Mouse (Mus musculus) liver, embryonic 13.5 days (tissue): Measurements from ENCODE around the gene Dis3l. TPM values are rescaled to one million over a fixed set of nuclear protein-coding genes. Genes with fewer than 3 reads are reported as not detected.
"Not testable (repeated sequence)": the region's sequence is repeated elsewhere in the genome, so short reads cannot be mapped to it uniquely, and the experiment has no call there.

Source experiments
- ATAC-seq: fragments of 200-750 bp; cut with Nextera tagmentation; 2 replicates; pipeline ENCODE4 v1.8.0; 2017; ENCODE audit warnings: low read depth, mild to moderate bottlenecking, moderate number of reproducible peaks, moderate library complexity
- DNase-seq: peaks from one replicate; pipeline ENCODE4 v3.0.0; 2022
- H3K27ac ChIP-seq: fragments of 300-500 bp; sonication (generic); 2 replicates; pipeline ENCODE4 v1.5.1; 2015; ENCODE audit warnings: moderate library complexity, mild to moderate bottlenecking, inconsistent platforms
- H3K27me3 ChIP-seq: fragments of 300-500 bp; sonication (generic); 2 replicates; pipeline ENCODE4 v1.6.1; 2015; ENCODE audit warnings: mild to moderate bottlenecking, inconsistent platforms
- H3K36me3 ChIP-seq: fragments of 300-500 bp; sonication (generic); 2 replicates; pipeline ENCODE4 v1.6.1; 2015; ENCODE audit warnings: mild to moderate bottlenecking, inconsistent platforms
- H3K4me1 ChIP-seq: fragments of 300-500 bp; sonication (generic); replicated peaks from 2 replicates; pipeline ENCODE4 v1.6.1; 2015; ENCODE audit warnings: inconsistent platforms
- H3K4me2 ChIP-seq: fragments of 300-500 bp; sonication (generic); 2 replicates; pipeline ENCODE4 v1.6.1; 2015; ENCODE audit warnings: inconsistent platforms, mild to moderate bottlenecking, moderate library complexity
- H3K4me3 ChIP-seq: fragments of 300-500 bp; sonication (generic); replicated peaks from 2 replicates; pipeline ENCODE4 v1.5.1; 2015; ENCODE audit warnings: mild to moderate bottlenecking, inconsistent platforms
- H3K9ac ChIP-seq: fragments of 300-500 bp; sonication (generic); 2 replicates; pipeline ENCODE4 v1.6.1; 2015; ENCODE audit warnings: mild to moderate bottlenecking, inconsistent platforms
- H3K9me3 ChIP-seq: fragments of 300-500 bp; sonication (generic); replicated peaks from 2 replicates; pipeline ENCODE4 v1.6.1; 2016; ENCODE audit warnings: inconsistent platforms
- WGBS: fragments of 180-500 bp; shearing (Covaris S2); methylation state at CpG from one replicate; pipeline ENCODE4 v1.1.7; 2015; ENCODE audit not compliant: insufficient replicate concordance; 5-methylcytosine and 5-hydroxymethylcytosine counted together
- polyA plus RNA-seq: library from polyadenylated mRNA; unstranded; fragments of >200 nt; fragmentation: Nextera tagmentation; extraction: Ambion mirVana; gene quantifications from 2 replicates; pipeline ENCODE4 v1.2.1, GENCODE M21; 2015

Gene Dis3l
- polyA plus RNA-seq, 1 experiment from 2014 or later = 9.8 TPM

DNA sequence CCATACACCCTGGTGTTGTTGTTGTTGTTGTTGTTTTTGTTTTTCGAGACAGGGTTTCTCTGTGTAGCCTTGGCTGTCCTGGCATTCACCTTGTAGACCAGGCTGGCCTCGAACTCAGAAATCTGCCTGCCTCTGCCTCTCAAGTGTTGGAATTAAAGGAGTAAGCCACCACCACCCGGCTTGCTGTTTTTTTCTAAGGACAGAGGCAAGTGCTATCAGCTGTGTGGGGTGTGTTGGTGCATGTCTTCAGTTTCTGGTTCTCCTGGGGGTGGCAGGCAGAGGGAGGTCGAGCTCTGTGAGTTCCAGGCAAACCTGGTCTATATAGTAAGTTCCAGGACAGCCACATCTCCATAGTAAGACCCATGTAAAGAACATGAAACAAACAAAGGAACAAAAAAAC, 66.8 kb downstream of the Dis3l start:
- H3K36me3 ChIP-seq = no peaks in the 10 kb centered on the region
- H3K9me3 ChIP-seq = no peaks in the 10 kb centered on the region
- no peaks in the 10 kb centered on the region for H3K4me1 ChIP-seq
- no peak overlapping the region for H3K9ac ChIP-seq
- DNase-seq (no peak), ATAC-seq (no peak)
- 60% methylated on average over 4 of the region's 4 CpGs for WGBS
- no peaks in the 10 kb centered on the region for H3K27me3 ChIP-seq
- no peak overlapping the region for H3K4me2 ChIP-seq
- no peak overlapping the region for H3K4me3 ChIP-seq
- H3K27ac ChIP-seq = no peak overlapping the region

DNA sequence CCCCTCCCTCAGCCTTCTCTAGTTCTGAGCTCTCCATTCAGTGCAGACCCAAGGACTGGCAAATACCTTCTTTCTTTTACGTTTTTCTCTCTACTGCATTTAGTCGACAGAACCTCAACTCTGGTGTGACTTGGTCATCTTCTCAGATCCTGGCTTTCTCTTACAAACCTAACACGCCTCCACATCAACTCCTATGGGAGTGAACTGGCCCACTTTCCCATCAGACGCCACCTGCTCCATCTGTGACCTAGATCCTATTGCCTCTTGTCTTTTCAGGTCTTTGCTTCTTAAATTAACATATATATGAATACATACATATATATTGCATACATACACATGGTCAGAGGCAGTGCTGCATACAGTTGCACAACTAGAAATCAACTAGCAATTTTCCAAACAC, 67.3 kb downstream of the Dis3l start:
- Histone ChIP-seq H3K9me3 (no peaks in the 10 kb centered on the region), H3K27me3 (no peaks in the 10 kb centered on the region), H3K9ac (no peak overlapping the region), H3K4me2 (no peak overlapping the region), H3K36me3 (no peaks in the 10 kb centered on the region), H3K4me1 (no peaks in the 10 kb centered on the region), H3K27ac (no peak overlapping the region), H3K4me3 (no peak overlapping the region)
- DNase-seq (no peak), ATAC-seq (no peak)
- 60% methylated on average over 4 of the region's 4 CpGs for WGBS

DNA sequence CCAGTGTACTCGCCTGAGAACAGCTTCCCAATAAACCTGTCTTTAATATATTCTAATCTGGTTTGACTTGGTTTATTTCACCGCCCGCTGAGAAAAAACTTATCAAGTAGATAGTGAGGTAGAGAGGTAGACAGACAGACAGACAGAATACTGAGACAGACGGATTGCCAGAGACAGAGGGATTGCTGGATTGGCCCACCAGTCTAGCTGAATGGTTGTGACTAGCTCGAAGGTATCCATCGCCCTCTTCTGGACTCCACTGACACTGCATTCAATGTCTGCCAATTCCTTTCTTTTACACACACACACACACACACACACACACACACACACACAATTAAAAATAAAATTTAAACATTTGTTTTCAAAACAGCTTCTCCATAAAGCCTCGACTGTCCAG, 68.5 kb downstream of the Dis3l start:
- no peaks in the 10 kb centered on the region for H3K36me3 ChIP-seq
- WGBS = 22% methylated on average over 7 of the region's 7 CpGs
- DNase-seq = no peak

DNA sequence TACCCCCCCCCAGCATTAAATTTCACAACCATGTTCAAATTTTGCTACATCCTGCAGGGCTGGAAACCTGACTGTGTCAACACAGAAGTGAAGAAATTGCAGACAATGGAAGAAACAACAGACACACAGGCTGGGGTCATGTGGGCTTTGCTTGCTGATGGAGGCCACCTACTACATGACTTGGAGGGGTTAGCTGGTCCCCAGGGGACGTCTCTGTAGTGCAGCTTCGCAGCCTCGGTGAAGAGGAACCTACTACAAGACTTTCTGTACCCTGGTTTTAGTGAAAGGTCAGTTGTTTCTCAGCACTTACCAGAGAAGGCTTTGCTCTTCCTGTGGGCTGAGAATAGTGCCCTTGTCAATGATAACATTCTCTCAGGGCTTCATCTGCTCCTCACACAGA, 69.8 kb downstream of the Dis3l start:
- no peaks in the 10 kb centered on the region for H3K27me3 ChIP-seq
- no peaks in the 10 kb centered on the region for H3K9me3 ChIP-seq
- H3K9ac ChIP-seq = no peak overlapping the region
- H3K27ac ChIP-seq = no peak overlapping the region
- 44% methylated on average over 3 of the region's 3 CpGs for WGBS
- no peak overlapping the region for H3K4me3 ChIP-seq
- ATAC-seq (no peak), DNase-seq (no peak)
- H3K4me2 ChIP-seq = no peak overlapping the region
- no peaks in the 10 kb centered on the region for H3K4me1 ChIP-seq
- H3K36me3 ChIP-seq = no peaks in the 10 kb centered on the region

More for the DNA sequence above, 68.5 kb downstream of the Dis3l start:
- Histone ChIP-seq H3K27me3 (no peaks in the 10 kb centered on the region), H3K4me3 (no peak overlapping the region), H3K27ac (no peak overlapping the region), H3K9me3 (no peaks in the 10 kb centered on the region), H3K4me2 (no peak overlapping the region), H3K9ac (no peak overlapping the region), H3K4me1 (no peaks in the 10 kb centered on the region)
- ATAC-seq = no peak

DNA sequence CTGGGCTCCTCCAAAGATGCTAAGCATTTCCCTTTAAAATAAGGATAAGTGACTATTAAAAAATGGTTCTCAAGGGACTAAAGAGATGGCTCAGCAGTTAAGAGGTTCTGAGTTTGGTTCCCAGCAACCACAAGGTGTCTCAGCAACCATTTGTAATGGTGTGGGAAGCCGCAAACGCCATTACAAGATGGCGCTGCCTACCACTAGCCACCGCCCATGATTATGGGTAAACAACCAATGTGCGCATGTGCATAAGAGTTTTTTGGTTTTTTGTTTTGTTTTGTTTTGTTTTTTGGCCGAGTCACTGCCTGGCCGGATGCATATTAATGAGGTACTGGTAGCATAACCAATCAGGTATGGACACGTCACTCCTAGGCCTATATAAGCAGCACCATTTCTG, 72.3 kb downstream of the Dis3l start:
- H3K36me3 ChIP-seq, H3K9ac ChIP-seq, H3K9me3 ChIP-seq, H3K27me3 ChIP-seq, DNase-seq, H3K4me2 ChIP-seq, ATAC-seq, H3K4me3 ChIP-seq, H3K27ac ChIP-seq, H3K4me1 ChIP-seq: not testable (repeated sequence)
- 86% methylated on average over 8 of the region's 8 CpGs for WGBS

DNA sequence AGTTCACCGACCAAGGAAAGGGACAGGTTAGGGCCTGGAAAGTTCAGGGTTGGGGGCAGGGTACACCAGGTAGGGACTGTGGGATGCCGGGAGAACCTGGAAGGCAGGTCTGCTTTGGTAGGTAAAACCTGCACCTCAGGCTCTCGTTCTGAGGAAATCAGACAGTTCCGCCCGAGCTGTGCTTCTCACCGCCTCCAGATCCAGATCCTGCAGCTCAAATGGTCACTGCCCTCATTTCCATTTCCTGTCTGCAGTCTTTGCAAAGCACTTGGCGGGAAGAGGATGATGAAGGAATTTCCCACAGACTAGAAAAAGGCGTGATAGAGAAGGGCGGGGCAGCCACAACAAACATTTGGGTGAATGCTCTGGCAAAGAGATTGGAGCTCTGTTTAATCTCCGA, 72.9 kb downstream of the Dis3l start:
- DNase-seq (no peak), ATAC-seq (no peak)
- Histone ChIP-seq H3K27ac (no peak overlapping the region), H3K36me3 (no peaks in the 10 kb centered on the region), H3K9ac (no peak overlapping the region), H3K9me3 (no peaks in the 10 kb centered on the region), H3K4me1 (no peaks in the 10 kb centered on the region), H3K27me3 (no peaks in the 10 kb centered on the region), H3K4me3 (no peak overlapping the region), H3K4me2 (no peak overlapping the region)
- 57% methylated on average over 10 of the region's 10 CpGs for WGBS

DNA sequence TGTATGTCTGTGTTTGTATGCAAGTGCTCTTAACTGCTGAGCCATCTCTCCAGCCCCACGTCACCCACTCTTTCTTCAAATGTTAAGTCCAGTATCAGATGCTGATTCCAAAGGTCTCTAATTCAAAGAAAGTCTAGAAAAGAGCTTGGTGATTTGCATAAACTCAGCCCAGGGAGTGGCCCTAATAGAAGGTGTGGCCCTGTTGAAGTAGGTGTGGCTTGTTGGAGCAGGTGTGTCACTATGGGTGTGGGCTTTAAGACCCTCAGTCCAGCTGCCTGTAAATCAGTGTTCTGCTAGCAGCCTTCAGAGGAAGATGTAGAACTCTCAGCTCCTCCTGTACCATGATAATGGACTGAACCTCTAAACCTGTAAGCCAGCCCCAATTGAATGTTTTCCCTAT, 73.9 kb downstream of the Dis3l start:
- Histone ChIP-seq H3K27me3 (no peaks in the 10 kb centered on the region), H3K4me3 (no peak overlapping the region), H3K27ac (no peak overlapping the region), H3K9me3 (no peaks in the 10 kb centered on the region), H3K36me3 (no peaks in the 10 kb centered on the region), H3K4me2 (no peak overlapping the region), H3K9ac (no peak overlapping the region), H3K4me1 (no peaks in the 10 kb centered on the region)
- no peak for ATAC-seq
- 80% methylated on average over 1 of the region's 1 CpGs for WGBS
- no peak for DNase-seq

DNA sequence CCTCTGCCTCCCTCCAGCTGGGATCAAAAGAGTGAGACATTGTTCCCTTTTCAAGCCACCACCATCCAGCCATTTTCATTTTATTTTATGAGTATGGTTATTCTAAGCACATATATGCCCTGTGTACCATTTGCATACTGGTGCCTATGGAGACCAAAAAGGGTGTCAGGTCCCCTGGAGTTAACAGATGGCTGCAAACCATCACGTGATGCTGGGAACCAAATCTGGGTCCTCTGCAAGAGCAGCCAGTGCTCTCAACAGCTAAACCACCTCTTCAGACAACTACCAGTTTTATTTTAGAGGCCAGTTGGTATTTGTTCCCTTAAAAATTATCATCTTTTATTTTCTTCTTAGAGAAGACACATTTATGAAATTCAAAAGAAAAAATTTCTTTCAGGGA, 76.3 kb downstream of the Dis3l start:
- ATAC-seq = no peak

DNA sequence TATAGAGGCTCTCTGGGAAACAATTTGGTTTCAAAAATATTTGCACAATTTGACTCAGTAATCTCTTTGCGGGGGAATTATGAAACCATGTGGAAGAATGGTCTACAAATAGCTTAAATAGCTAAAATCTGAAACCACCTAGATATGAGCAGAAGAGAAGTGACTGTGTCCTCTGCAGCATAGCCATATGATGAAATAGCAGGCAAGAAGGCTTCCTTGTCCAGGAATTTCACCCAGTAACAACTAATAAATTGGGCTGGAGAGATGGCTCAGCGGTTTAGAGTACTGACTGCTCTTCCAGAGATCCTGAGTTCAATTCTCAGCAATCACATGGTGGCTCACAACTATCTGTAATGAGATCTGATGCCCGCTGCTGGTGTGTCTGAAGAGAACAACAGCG, 80.1 kb downstream of the Dis3l start:
- DNase-seq = no peak
- 72% methylated on average over 4 of the region's 4 CpGs for WGBS
- Histone ChIP-seq H3K36me3 (no peaks in the 10 kb centered on the region), H3K4me2 (no peak overlapping the region), H3K27me3 (no peaks in the 10 kb centered on the region), H3K9ac (no peak overlapping the region), H3K27ac (no peak overlapping the region), H3K4me1 (no peaks in the 10 kb centered on the region), H3K4me3 (no peak overlapping the region), H3K9me3 (no peaks in the 10 kb centered on the region)
- no peak for ATAC-seq

More for the DNA sequence above, 76.3 kb downstream of the Dis3l start:
- WGBS = 37% methylated on average over 1 of the region's 1 CpGs
- no peak overlapping the region for H3K4me2 ChIP-seq
- H3K9ac ChIP-seq = no peak overlapping the region
- H3K27me3 ChIP-seq = no peaks in the 10 kb centered on the region
- DNase-seq = no peak
- H3K9me3 ChIP-seq = no peaks in the 10 kb centered on the region
- H3K36me3 ChIP-seq = no peaks in the 10 kb centered on the region
- H3K4me1 ChIP-seq = no peaks in the 10 kb centered on the region
- no peak overlapping the region for H3K4me3 ChIP-seq
- no peak overlapping the region for H3K27ac ChIP-seq

DNA sequence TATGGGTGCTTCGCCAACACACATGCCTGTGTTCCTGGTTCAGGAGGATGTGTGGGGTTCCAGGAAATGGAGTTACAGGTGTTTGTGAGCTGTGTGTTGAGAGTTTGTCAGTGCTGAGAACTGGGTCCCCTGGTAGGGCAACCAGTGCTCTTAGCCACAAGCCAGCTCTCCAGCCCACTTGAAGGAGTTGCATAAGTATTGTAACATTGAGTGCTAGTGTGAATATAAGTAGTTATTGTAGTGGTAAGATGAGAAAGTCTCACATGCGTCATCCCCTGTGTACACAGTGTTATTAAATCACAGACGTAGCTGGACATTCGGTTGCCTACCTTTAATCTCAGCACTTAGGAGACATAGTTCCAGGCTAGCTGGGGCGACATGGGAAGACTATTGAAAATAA, 81.2 kb downstream of the Dis3l start:
- no peak for ATAC-seq
- no peak overlapping the region for H3K27ac ChIP-seq

More for the DNA sequence above, 81.2 kb downstream of the Dis3l start:
- no peaks in the 10 kb centered on the region for H3K36me3 ChIP-seq
- no peaks in the 10 kb centered on the region for H3K27me3 ChIP-seq
- H3K4me1 ChIP-seq = no peaks in the 10 kb centered on the region
- no peak for DNase-seq
- H3K4me3 ChIP-seq = no peak overlapping the region
- 72% methylated on average over 5 of the region's 5 CpGs for WGBS
- H3K9me3 ChIP-seq = no peaks in the 10 kb centered on the region
- H3K4me2 ChIP-seq = no peak overlapping the region
- H3K9ac ChIP-seq = no peak overlapping the region
